Mouse (Mus musculus): ENCODE data around the gene Rhox4e. TPM values are rescaled to one million over a fixed set of nuclear protein-coding genes. Genes with fewer than 3 reads are reported as not detected.
"Not testable (repeated sequence)": the region's sequence is repeated elsewhere in the genome, so short reads cannot be mapped to it uniquely, and the experiment has no call there.

Rhox4e gene
- polyA plus RNA-seq (2015; fragmentation: Nextera tagmentation; extraction: Ambion mirVana) = not detected in 2 replicates

- WGBS = 95% methylated on average over 10 of the region's 18 CpGs
- H3K4me1 ChIP-seq (replicated peaks) = not testable (repeated sequence)
These were observed at the start of gene Rhox4e for GRCm38 (mm10) chrX:37557112-37557511. Gene Rhox4e, plus strand, starts transcription at chrX:37557412.

GRCm38 (mm10) chrX:37514059-37514458 lies 43.2 kb upstream of the Rhox4e start, which contains the start of gene Rhox4d:
Gene Rhox4d, plus strand, starts transcription at chrX:37514359.
- not testable (repeated sequence) for ATAC-seq (ENCODE audit: low FRiP score, low read depth); H3K4me1 ChIP-seq (replicated peaks); H3K4me3 ChIP-seq; H3K4me2 ChIP-seq; H3K27ac ChIP-seq (replicated peaks); H3K9me3 ChIP-seq; H3K9ac ChIP-seq; H3K36me3 ChIP-seq; H3K27me3 ChIP-seq
- WGBS = 92% methylated on average over 15 of the region's 18 CpGs

More at GRCm38 (mm10) chrX:37557112-37557511, at the start of gene Rhox4e:
- not testable (repeated sequence) for H3K4me3 ChIP-seq; H3K36me3 ChIP-seq; H3K4me2 ChIP-seq; H3K9ac ChIP-seq; H3K9me3 ChIP-seq; ATAC-seq (ENCODE audit: low FRiP score, low read depth); H3K27me3 ChIP-seq; H3K27ac ChIP-seq (replicated peaks)

- not testable (repeated sequence) for H3K36me3 ChIP-seq; H3K9ac ChIP-seq; H3K4me3 ChIP-seq; H3K9me3 ChIP-seq; ATAC-seq (ENCODE audit: low FRiP score, low read depth); H3K4me2 ChIP-seq; H3K27me3 ChIP-seq; H3K27ac ChIP-seq (replicated peaks); H3K4me1 ChIP-seq (replicated peaks)
- 93% methylated on average over 2 of the region's 8 CpGs for WGBS
These were observed 27.1 kb upstream of the Rhox4e start, which contains the start of gene Rhox2e for GRCm38 (mm10) chrX:37530152-37530551. Gene Rhox2e, plus strand, starts transcription at chrX:37530452.

- not testable (repeated sequence) for H3K36me3 ChIP-seq; H3K27ac ChIP-seq (replicated peaks); H3K9ac ChIP-seq; H3K4me3 ChIP-seq; H3K27me3 ChIP-seq; ATAC-seq (ENCODE audit: low FRiP score, low read depth); H3K9me3 ChIP-seq; H3K4me1 ChIP-seq (replicated peaks); H3K4me2 ChIP-seq
- 88% methylated on average over 1 of the region's 4 CpGs for whole genome bisulfite sequencing
These were observed 15.5 kb upstream of the Rhox4e start, which contains the start of gene Rhox3e for GRCm38 (mm10) chrX:37541719-37542118. Gene Rhox3e, plus strand, starts transcription at chrX:37542019.

- not testable (repeated sequence) for ATAC-seq (ENCODE audit: low FRiP score, low read depth); H3K4me2 ChIP-seq; H3K4me1 ChIP-seq (replicated peaks); H3K4me3 ChIP-seq; H3K27me3 ChIP-seq; H3K36me3 ChIP-seq; H3K9ac ChIP-seq; H3K27ac ChIP-seq (replicated peaks); H3K9me3 ChIP-seq
- WGBS = 94% methylated on average over 8 of the region's 8 CpGs
These were observed 13.9 kb downstream of the Rhox4e start, which contains the start of gene Rhox2f for GRCm38 (mm10) chrX:37571105-37571504. Gene Rhox2f, plus strand, starts transcription at chrX:37571405.

GRCm38 (mm10) chrX:37572638-37573037 lies 15.4 kb downstream of the Rhox4e start:
- 70% methylated on average over 2 of the region's 2 CpGs for WGBS
- H3K9ac ChIP-seq = not testable (repeated sequence)

GRCm38 (mm10) chrX:37580692-37581091 lies 23.5 kb downstream of the Rhox4e start, which contains the start of gene Rhox3f:
Gene Rhox3f, plus strand, starts transcription at chrX:37580992.
- H3K4me2 ChIP-seq; H3K27ac ChIP-seq (replicated peaks); H3K4me1 ChIP-seq (replicated peaks); H3K36me3 ChIP-seq; ATAC-seq (ENCODE audit: low FRiP score, low read depth); H3K9ac ChIP-seq; H3K27me3 ChIP-seq; H3K4me3 ChIP-seq; H3K9me3 ChIP-seq: not testable (repeated sequence)

More at GRCm38 (mm10) chrX:37572638-37573037, 15.4 kb downstream of the Rhox4e start:
- not testable (repeated sequence) for H3K4me2 ChIP-seq; H3K4me3 ChIP-seq; H3K27me3 ChIP-seq; ATAC-seq (ENCODE audit: low FRiP score, low read depth); H3K4me1 ChIP-seq (replicated peaks); H3K27ac ChIP-seq (replicated peaks); H3K36me3 ChIP-seq; H3K9me3 ChIP-seq

- not testable (repeated sequence) for H3K4me1 ChIP-seq (replicated peaks); H3K27me3 ChIP-seq; H3K9ac ChIP-seq; H3K9me3 ChIP-seq; H3K36me3 ChIP-seq; H3K4me2 ChIP-seq; ATAC-seq (ENCODE audit: low FRiP score, low read depth); H3K27ac ChIP-seq (replicated peaks); H3K4me3 ChIP-seq
- 98% methylated on average over 16 of the region's 19 CpGs for WGBS
These were observed 50.4 kb downstream of the Rhox4e start, which contains the start of gene Rhox4f for GRCm38 (mm10) chrX:37607604-37608003. Gene Rhox4f, minus strand, starts transcription at chrX:37607704.

Other genes with a start within 250 kb of the Rhox4e start
- gene Rhox3a2, start 177.4 kb upstream of the Rhox4e start, polyA plus RNA-seq (2015; fragmentation: Nextera tagmentation; extraction: Ambion mirVana) = not detected in 2 replicates
- not detected in 2 replicates for gene Rhox4a2, start 166.6 kb upstream of the Rhox4e start, polyA plus RNA-seq (2015; fragmentation: Nextera tagmentation; extraction: Ambion mirVana)
- not detected in 2 replicates for gene Rhox2b, start 145.3 kb upstream of the Rhox4e start, polyA plus RNA-seq (2015; fragmentation: Nextera tagmentation; extraction: Ambion mirVana)
- not detected in 2 replicates for gene Rhox4b, start 124.9 kb upstream of the Rhox4e start, polyA plus RNA-seq (2015; fragmentation: Nextera tagmentation; extraction: Ambion mirVana)
- not detected in 2 replicates for gene Rhox2c, start 103.7 kb upstream of the Rhox4e start, polyA plus RNA-seq (2015; fragmentation: Nextera tagmentation; extraction: Ambion mirVana)
- gene Rhox3c, start 98.8 kb upstream of the Rhox4e start, polyA plus RNA-seq (2015; fragmentation: Nextera tagmentation; extraction: Ambion mirVana) = not detected in 2 replicates
- not detected in 2 replicates for gene Rhox4c, start 77.1 kb upstream of the Rhox4e start, polyA plus RNA-seq (2015; fragmentation: Nextera tagmentation; extraction: Ambion mirVana)
- gene Rhox2d, start 64.0 kb upstream of the Rhox4e start, polyA plus RNA-seq (2015; fragmentation: Nextera tagmentation; extraction: Ambion mirVana) = not detected in 2 replicates
- not detected in 2 replicates for gene Rhox4d, start 43.1 kb upstream of the Rhox4e start, polyA plus RNA-seq (2015; fragmentation: Nextera tagmentation; extraction: Ambion mirVana)
- not detected in 2 replicates for gene Rhox2e, start 27.0 kb upstream of the Rhox4e start, polyA plus RNA-seq (2015; fragmentation: Nextera tagmentation; extraction: Ambion mirVana)
- not detected in 2 replicates for gene Rhox3e, start 15.4 kb upstream of the Rhox4e start, polyA plus RNA-seq (2015; fragmentation: Nextera tagmentation; extraction: Ambion mirVana)
- gene Rhox2f, start 14.0 kb downstream of the Rhox4e start, polyA plus RNA-seq (2015; fragmentation: Nextera tagmentation; extraction: Ambion mirVana) = not detected in 2 replicates
- not detected in 2 replicates for gene Rhox3f, start 23.6 kb downstream of the Rhox4e start, polyA plus RNA-seq (2015; fragmentation: Nextera tagmentation; extraction: Ambion mirVana)
- gene Rhox4f, start 50.3 kb downstream of the Rhox4e start, polyA plus RNA-seq (2015; fragmentation: Nextera tagmentation; extraction: Ambion mirVana) = not detected in 2 replicates
- not detected in 2 replicates for gene Rhox3g, start 71.2 kb downstream of the Rhox4e start, polyA plus RNA-seq (2015; fragmentation: Nextera tagmentation; extraction: Ambion mirVana)
- gene Rhox2g, start 86.1 kb downstream of the Rhox4e start, polyA plus RNA-seq (2015; fragmentation: Nextera tagmentation; extraction: Ambion mirVana) = not detected in 2 replicates
- not detected in 2 replicates for gene Rhox4g, start 93.9 kb downstream of the Rhox4e start, polyA plus RNA-seq (2015; fragmentation: Nextera tagmentation; extraction: Ambion mirVana)
- gene Rhox3h, start 111.4 kb downstream of the Rhox4e start, polyA plus RNA-seq (2015; fragmentation: Nextera tagmentation; extraction: Ambion mirVana) = not detected in 2 replicates
- gene Rhox2h, start 115.9 kb downstream of the Rhox4e start, polyA plus RNA-seq (2015; fragmentation: Nextera tagmentation; extraction: Ambion mirVana) = not detected in 2 replicates
- 0.22 and 1.4 TPM in 2 replicates for gene Rhox5, start 247.4 kb downstream of the Rhox4e start, polyA plus RNA-seq (2015; fragmentation: Nextera tagmentation; extraction: Ambion mirVana)

Measured in hindbrain, embryonic 15.5 days (tissue).